Mouse (Mus musculus) midbrain, embryonic 13.5 days (tissue): ENCODE data around the gene Flt3. TPM values are rescaled to one million over a fixed set of nuclear protein-coding genes. Genes with fewer than 3 reads are reported as not detected.

ENCODE experiments used
- ATAC-seq: fragments of 200-750 bp; cut with Nextera tagmentation; 2 replicates; pipeline ENCODE4 v1.8.0; 2017; ENCODE audit warnings: mild to moderate bottlenecking, moderate TSS enrichment, moderate library complexity
- H3K27ac ChIP-seq: fragments of 300-500 bp; sonication (generic); 2 replicates; pipeline ENCODE4 v1.5.1; 2015; ENCODE audit warnings: inconsistent platforms, mild to moderate bottlenecking, moderate library complexity
- H3K27me3 ChIP-seq: fragments of 300-500 bp; sonication (generic); 2 replicates; pipeline ENCODE4 v1.6.1; 2015; ENCODE audit warnings: mild to moderate bottlenecking, inconsistent platforms
- H3K36me3 ChIP-seq: fragments of 300-500 bp; sonication (generic); 2 replicates; pipeline ENCODE4 v1.6.1; 2015; ENCODE audit warnings: mild to moderate bottlenecking, inconsistent platforms
- H3K4me1 ChIP-seq: fragments of 300-500 bp; sonication (generic); replicated peaks from 2 replicates; pipeline ENCODE4 v1.6.1; 2015; ENCODE audit warnings: inconsistent platforms
- H3K4me2 ChIP-seq: fragments of 300-500 bp; sonication (generic); replicated peaks from 2 replicates; pipeline ENCODE4 v1.6.1; 2015; ENCODE audit warnings: moderate library complexity, mild to moderate bottlenecking, inconsistent platforms
- H3K4me3 ChIP-seq: fragments of 300-500 bp; sonication (generic); replicated peaks from 2 replicates; pipeline ENCODE4 v1.5.1; 2015; ENCODE audit warnings: mild to moderate bottlenecking, inconsistent platforms
- H3K9ac ChIP-seq: fragments of 300-500 bp; sonication (generic); replicated peaks from 2 replicates; pipeline ENCODE4 v1.6.1; 2015; ENCODE audit warnings: mild to moderate bottlenecking, inconsistent platforms
- H3K9me3 ChIP-seq: fragments of 300-500 bp; sonication (generic); 2 replicates; pipeline ENCODE4 v1.6.1; 2016; ENCODE audit warnings: mild to moderate bottlenecking, inconsistent platforms
- WGBS: fragments of 180-500 bp; shearing (Covaris S2); methylation state at CpG from one replicate; pipeline ENCODE4 v1.1.7; 2015; 5-methylcytosine and 5-hydroxymethylcytosine counted together
- polyA plus RNA-seq: library from polyadenylated mRNA; unstranded; fragments of >200 nt; fragmentation: Nextera tagmentation; extraction: Ambion mirVana; gene quantifications from 2 replicates; pipeline ENCODE4 v1.2.1, GENCODE M21; 2015

The Flt3 gene
- 0.09 and 0.12 TPM in 2 replicates for polyA plus RNA-seq

DNA sequence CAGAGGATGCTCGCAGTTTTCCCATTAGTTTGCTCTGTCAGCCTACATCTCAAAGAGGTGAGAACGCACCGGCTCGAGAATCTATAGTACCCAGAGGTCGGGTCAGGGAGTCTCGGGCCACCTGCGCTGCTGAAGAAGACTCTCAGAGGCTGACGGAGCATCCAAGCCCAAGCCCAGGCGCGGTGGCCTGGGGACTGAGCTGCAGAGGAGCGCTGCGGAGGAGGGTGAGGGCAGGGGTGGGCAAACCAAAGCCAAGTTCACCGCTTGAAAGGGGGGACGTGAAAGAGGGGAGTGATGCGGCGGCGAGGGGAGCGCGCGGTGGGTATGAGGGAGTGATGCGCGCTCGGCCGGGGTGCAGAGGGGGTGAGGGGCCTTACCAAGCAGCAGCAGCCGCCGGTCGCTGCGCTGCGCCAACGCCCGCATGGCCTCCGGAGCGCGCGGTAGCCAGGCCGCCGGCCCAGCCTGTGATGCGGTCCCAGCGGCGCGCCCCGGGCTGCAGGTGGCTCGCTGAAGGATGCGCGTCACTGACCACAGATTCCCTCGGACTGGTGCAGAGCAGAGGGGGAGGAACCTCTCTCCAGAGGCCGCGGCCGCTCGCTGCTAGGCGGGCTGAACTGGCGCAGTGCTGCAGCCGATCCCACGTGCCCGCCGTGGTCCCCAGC, at the start of gene Flt3:
Gene Flt3 (minus strand): TSS at position 647 of the 662 bp plus-strand sequence.
- WGBS = under 1% methylated on average over 56 of the region's 56 CpGs
- Histone ChIP-seq H3K27me3 (peaks cover 54% of the 10 kb centered on the region), H3K4me1 (peaks cover 16% of the 10 kb centered on the region), H3K9me3 (no peaks in the 10 kb centered on the region), H3K9ac (peak within 1 kb of the TSS; percentile 64), H3K4me2 (peak within 1 kb of the TSS; percentile 87), H3K36me3 (no peaks in the 10 kb centered on the region), H3K27ac (no peak within 1 kb of the TSS), H3K4me3 (peak within 1 kb of the TSS; percentile 52)
- ATAC-seq = peak; percentile 83

DNA sequence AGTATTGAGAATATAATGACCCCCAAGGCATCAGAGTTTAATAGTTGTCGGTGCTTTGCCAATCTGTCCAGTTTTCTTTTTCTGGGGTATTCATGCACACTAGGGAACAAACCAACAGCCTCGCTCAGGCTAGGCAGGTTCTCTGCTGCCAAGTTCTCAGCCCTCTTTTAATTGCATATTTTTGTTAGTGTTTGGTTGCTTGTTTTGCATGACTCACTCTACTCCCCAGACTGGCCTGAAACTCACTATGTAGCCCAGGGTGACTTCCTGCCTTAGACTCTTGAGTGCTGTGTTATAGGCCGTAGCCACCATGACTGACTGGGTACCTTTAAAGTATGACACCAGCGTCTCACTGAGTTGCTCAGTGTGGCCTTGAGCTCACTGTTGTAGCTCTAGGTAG, 48.6 kb upstream of the Flt3 start:
- WGBS = 78% methylated on average over 4 of the region's 4 CpGs
- Histone ChIP-seq H3K4me2 (no peak overlapping the region), H3K36me3 (peaks cover 4% of the 10 kb centered on the region; the same call in 1 of the 2 replicates), H3K4me3 (no peak overlapping the region), H3K4me1 (peaks cover 9% of the 10 kb centered on the region), H3K27me3 (no peaks in the 10 kb centered on the region), H3K9me3 (no peaks in the 10 kb centered on the region), H3K9ac (no peak overlapping the region), H3K27ac (no peak overlapping the region)
- no peak for ATAC-seq

DNA sequence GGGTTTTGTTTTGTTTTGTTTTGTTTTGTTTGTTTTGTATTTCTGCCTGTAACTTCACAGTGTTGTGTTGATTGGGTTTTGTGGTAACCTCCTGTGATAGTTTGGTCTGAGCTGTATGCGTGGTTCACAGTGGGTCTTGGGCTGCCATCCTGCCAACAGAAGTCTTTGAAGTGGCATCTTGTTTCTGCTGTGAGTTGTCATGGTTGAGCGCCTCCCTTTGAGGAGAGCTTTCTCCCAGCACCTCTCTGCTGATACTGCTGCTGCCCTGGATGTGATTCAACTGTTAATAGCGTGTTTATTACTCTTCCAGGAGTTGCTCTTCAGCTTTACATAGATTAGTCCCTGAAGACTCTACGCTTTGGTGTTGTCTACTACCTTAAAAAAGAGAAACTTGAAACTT, 48.2 kb upstream of the Flt3 start:
- Histone ChIP-seq H3K27ac (no peak overlapping the region), H3K4me3 (no peak overlapping the region), H3K27me3 (no peaks in the 10 kb centered on the region), H3K36me3 (peaks cover 4% of the 10 kb centered on the region; the same call in 1 of the 2 replicates), H3K9me3 (no peaks in the 10 kb centered on the region), H3K4me1 (peaks cover 9% of the 10 kb centered on the region), H3K9ac (no peak overlapping the region), H3K4me2 (no peak overlapping the region)
- no peak for ATAC-seq
- 30% methylated on average over 4 of the region's 4 CpGs for WGBS

DNA sequence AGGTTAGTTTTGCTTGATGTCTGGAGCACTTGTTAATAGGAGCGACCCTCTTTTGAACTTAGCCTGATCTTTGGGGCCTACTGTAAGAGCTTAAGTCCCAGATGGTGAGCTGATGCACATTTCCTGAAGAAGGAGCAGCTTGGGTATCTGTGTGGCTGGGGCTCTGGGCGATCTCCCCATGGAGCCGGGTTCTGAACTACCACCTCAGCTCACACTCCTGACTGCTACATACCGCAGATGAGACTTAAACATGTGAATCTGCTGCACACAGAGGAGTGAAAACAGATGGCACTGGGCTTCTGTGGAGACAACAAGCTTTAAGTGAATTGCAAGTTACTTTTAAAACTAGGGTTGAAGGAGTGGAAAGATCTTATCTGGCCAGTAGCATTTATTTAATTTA, 45.0 kb upstream of the Flt3 start:
- H3K9me3 ChIP-seq = no peaks in the 10 kb centered on the region

DNA sequence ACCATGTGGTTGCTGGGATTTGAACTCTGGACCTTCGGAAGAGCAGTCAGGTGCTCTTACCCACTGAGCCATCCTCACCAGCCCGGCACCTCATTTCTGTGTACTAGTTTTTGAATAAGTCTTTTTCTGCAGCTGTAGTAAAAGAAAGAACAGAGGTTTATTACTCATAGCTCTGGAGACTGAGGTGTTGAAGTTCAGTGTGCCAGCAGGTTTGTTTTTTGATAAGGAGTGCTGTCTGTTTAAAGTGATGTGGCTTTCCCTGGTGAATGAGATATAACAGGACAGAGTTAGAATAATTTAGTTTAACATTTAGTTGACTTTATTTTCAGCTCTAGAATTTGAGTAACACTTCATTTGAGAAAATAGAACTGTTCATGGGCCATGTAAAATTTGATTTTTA, 44.5 kb upstream of the Flt3 start:
- H3K36me3 ChIP-seq = no peaks in the 10 kb centered on the region
- no peaks in the 10 kb centered on the region for H3K27me3 ChIP-seq
- H3K4me1 ChIP-seq = peaks cover 9% of the 10 kb centered on the region
- no peak overlapping the region for H3K27ac ChIP-seq
- H3K9ac ChIP-seq = no peak overlapping the region
- H3K4me2 ChIP-seq = no peak overlapping the region
- WGBS = 88% methylated on average over 2 of the region's 2 CpGs
- H3K9me3 ChIP-seq = no peaks in the 10 kb centered on the region
- H3K4me3 ChIP-seq = no peak overlapping the region
- no peak for ATAC-seq

More for the DNA sequence above, 45.0 kb upstream of the Flt3 start:
- Histone ChIP-seq H3K27ac (no peak overlapping the region), H3K27me3 (no peaks in the 10 kb centered on the region), H3K4me2 (no peak overlapping the region), H3K9ac (no peak overlapping the region), H3K36me3 (no peaks in the 10 kb centered on the region), H3K4me3 (no peak overlapping the region), H3K4me1 (peaks cover 9% of the 10 kb centered on the region)
- 93% methylated on average over 4 of the region's 4 CpGs for WGBS
- ATAC-seq = no peak

DNA sequence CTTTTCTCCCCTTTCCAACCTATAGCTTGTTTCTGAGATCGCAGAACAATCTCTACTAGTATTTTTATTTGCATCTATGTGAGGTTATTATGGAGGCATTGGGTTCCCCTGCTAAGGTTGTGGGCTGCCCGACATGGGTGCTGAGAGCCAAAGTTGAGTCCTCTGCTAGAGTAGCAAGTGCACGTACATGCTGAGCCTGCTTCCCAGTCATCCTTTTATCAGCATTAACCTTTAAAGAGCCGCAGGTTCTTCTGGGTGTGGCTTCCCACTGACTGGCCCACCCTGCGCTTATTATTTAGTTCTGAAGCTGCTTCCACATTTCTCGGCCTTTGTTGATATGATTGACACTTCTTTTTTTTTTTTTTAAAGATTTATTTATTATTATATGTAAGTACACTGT, 44.0 kb upstream of the Flt3 start:
- WGBS = 93% methylated on average over 6 of the region's 6 CpGs
- Histone ChIP-seq H3K4me2 (no peak overlapping the region), H3K27ac (no peak overlapping the region), H3K4me1 (peaks cover 9% of the 10 kb centered on the region), H3K9ac (no peak overlapping the region), H3K9me3 (no peaks in the 10 kb centered on the region), H3K27me3 (no peaks in the 10 kb centered on the region), H3K36me3 (no peaks in the 10 kb centered on the region), H3K4me3 (no peak overlapping the region)
- no peak for ATAC-seq

DNA sequence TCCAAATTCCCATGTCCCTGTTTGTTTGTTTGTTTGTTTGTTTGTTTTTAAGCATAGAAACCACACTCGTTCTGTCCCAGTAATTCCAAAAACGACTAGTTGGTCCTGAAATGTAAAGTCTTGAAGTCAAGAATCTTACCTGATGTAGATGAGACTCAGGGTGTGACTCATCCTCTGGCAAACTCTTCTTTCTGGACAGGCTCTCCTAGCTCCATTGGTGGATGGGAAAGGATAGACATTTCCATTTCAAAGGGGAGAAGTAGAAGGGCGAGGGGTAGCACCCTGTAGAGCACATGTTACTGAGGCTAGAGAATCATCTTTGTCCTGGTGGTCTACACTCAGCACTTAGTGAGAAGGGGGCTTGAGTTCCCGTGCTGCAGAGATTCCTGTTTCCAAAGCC, 42.5 kb upstream of the Flt3 start:
- no peak for ATAC-seq
- WGBS = 77% methylated on average over 4 of the region's 4 CpGs
- no peak overlapping the region for H3K27ac ChIP-seq

DNA sequence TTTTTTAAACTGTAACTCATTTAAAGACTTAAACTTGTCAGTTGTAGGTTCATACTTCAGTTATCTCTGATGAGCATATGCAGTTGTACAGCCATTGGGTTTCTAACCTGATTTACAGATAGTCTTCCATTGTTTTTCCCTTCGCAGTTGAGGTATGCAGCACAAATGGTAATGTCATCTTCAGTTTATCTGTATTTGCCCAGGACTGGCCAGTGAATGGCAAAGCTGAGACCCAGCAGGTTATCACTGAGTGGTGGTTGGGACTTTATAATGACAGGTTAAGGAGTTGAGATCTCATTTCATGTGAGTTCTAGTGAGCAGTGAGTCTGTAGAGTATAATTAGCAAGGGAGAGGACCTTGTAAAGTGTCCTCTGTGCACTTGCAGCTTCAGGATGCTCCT, 41.7 kb upstream of the Flt3 start:
- no peak for ATAC-seq
- no peak overlapping the region for H3K27ac ChIP-seq
- no peak overlapping the region for H3K9ac ChIP-seq
- H3K4me3 ChIP-seq = no peak overlapping the region
- 87% methylated on average over 1 of the region's 1 CpGs for WGBS
- peaks cover 11% of the 10 kb centered on the region; the same call in 1 of the 2 replicates for H3K4me1 ChIP-seq
- H3K9me3 ChIP-seq = no peaks in the 10 kb centered on the region
- H3K36me3 ChIP-seq = no peaks in the 10 kb centered on the region
- H3K4me2 ChIP-seq = no peak overlapping the region
- no peaks in the 10 kb centered on the region for H3K27me3 ChIP-seq

More for the DNA sequence above, 42.5 kb upstream of the Flt3 start:
- H3K9ac ChIP-seq = no peak overlapping the region
- no peaks in the 10 kb centered on the region for H3K9me3 ChIP-seq
- no peaks in the 10 kb centered on the region for H3K27me3 ChIP-seq
- no peak overlapping the region for H3K4me2 ChIP-seq
- H3K4me1 ChIP-seq = peaks cover 8% of the 10 kb centered on the region; the same call in 1 of the 2 replicates
- H3K36me3 ChIP-seq = no peaks in the 10 kb centered on the region
- H3K4me3 ChIP-seq = no peak overlapping the region

DNA sequence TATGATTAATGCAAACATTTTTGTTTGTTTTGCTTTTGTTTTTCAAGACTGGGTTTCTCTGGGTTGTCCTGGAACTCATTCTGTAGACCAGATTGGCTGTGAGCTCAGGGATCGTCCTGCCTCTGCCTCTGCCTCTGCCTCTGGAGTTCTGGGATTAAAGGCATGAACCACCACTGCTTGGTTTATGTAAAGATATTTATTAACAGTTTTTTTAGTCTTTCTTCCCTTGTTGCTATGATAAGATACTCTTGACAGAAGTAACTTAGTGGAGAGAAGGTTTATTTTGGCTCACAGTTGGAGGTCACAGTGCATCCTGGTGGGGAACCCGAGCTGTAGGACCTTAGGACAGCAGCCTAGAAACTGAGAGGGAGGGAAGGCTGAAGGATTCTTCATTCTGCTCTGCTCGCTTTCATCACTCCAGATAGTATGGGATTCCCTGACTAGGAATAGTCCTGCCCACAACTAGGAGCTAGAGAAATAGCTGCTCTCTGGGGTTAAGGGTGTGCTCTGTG, 40.8 kb upstream of the Flt3 start:
- H3K36me3 ChIP-seq = no peaks in the 10 kb centered on the region
- no peak for ATAC-seq
- H3K9ac ChIP-seq = no peak overlapping the region
- no peak overlapping the region for H3K4me3 ChIP-seq
- WGBS = 84% methylated on average over 3 of the region's 3 CpGs
- peaks cover 20% of the 10 kb centered on the region for H3K4me1 ChIP-seq
- H3K27me3 ChIP-seq = no peaks in the 10 kb centered on the region
- no peak overlapping the region for H3K27ac ChIP-seq
- no peaks in the 10 kb centered on the region for H3K9me3 ChIP-seq
- no peak overlapping the region for H3K4me2 ChIP-seq

DNA sequence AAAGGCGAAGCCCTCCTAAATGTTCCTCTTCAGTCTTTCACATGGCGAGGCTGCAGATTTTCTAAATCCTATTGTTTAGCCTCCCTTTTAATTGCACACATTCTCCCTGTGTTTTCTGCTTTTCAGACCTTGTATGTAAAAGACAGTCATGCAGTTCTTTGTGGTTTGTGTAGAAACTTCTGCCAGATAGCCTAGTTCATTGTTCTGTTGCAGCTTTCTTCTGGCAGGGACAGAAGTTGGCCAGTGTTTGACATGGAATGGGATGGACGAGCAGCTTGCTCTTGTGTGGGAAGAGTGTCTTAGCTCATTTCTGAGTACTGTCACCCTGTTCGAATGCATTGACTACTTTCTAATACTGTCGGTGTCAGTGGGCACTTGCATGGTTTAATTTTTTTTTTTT, 36.2 kb upstream of the Flt3 start:
- H3K27me3 ChIP-seq = no peaks in the 10 kb centered on the region
- WGBS = 60% methylated on average over 5 of the region's 5 CpGs
- no peak overlapping the region for H3K27ac ChIP-seq

DNA sequence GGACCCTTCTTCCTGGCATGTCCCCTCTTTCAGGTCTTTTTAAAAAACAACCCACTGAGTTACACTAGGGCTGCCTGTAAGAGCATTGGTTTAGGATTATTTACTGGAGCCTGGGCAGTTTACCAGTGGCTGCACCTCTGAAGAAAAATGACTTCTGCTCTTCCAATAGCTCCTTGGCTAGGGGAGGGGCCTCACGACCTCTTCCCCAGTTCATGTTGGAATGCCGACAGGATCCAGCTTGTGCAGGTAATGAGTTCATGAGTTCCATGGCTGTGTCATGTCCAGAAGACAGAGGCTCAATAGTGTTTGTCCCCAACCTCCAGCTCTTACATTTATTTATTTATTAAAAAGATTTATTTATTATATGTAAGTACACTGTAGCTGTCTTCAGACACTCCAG, 35.5 kb upstream of the Flt3 start:
- Histone ChIP-seq H3K36me3 (no peaks in the 10 kb centered on the region), H3K27ac (no peak overlapping the region), H3K27me3 (no peaks in the 10 kb centered on the region), H3K4me3 (no peak overlapping the region), H3K9me3 (no peaks in the 10 kb centered on the region), H3K4me1 (peaks cover 57% of the 10 kb centered on the region), H3K4me2 (no peak overlapping the region), H3K9ac (no peak overlapping the region)
- ATAC-seq = no peak
- 86% methylated on average over 2 of the region's 2 CpGs for WGBS

More for the DNA sequence above, 36.2 kb upstream of the Flt3 start:
- no peak for ATAC-seq
- Histone ChIP-seq H3K9me3 (no peaks in the 10 kb centered on the region), H3K9ac (no peak overlapping the region), H3K4me1 (peaks cover 55% of the 10 kb centered on the region), H3K4me3 (no peak overlapping the region), H3K36me3 (no peaks in the 10 kb centered on the region), H3K4me2 (no peak overlapping the region)

DNA sequence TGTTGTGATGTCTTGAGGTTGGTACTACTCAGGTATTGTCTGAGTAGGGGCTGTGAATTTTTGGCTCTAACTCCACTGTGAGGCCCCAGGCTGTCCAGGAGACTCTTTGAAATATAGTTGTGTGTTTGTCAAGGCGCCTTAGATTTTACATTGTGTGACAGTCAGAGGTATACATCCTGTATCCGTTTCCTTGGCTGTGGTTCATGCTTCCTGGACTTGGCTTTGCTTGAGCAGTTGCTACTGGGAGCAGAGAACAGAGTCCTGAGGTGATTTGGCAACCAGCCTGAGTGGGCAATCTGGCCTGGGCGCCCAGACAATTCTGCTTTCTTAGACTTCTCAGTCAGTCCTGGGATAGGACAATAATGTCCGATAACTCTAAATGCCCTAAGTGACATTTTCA, 34.9 kb upstream of the Flt3 start:
- no peaks in the 10 kb centered on the region for H3K36me3 ChIP-seq
- H3K27me3 ChIP-seq = no peaks in the 10 kb centered on the region
- H3K4me1 ChIP-seq = peaks cover 57% of the 10 kb centered on the region
- H3K27ac ChIP-seq = no peak overlapping the region
- H3K9ac ChIP-seq = no peak overlapping the region
- H3K9me3 ChIP-seq = no peaks in the 10 kb centered on the region
- ATAC-seq = no peak
- 72% methylated on average over 4 of the region's 4 CpGs for WGBS
- H3K4me2 ChIP-seq = no peak overlapping the region
- no peak overlapping the region for H3K4me3 ChIP-seq

DNA sequence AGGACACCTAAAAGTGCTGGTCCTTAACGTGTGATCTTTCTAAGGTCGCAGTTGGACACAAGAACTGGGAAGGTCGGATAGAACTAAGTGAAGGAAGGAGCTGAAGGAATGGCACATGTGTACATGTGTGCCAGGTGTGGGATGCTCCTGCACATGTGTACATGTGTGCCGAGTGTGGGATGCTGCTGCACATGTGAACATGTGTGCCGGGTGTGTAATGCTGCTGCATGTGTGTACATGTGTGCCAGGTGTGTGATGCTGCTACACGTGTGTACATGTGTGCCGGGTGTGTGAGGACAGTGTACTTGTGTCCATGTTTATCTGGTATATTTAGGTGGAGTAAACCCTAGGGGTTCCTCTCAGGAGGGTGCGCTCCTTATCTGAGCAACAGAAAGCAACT, 32.6 kb upstream of the Flt3 start:
- Histone ChIP-seq H3K4me2 (no peak overlapping the region), H3K27ac (no peak overlapping the region), H3K9ac (no peak overlapping the region), H3K9me3 (no peaks in the 10 kb centered on the region), H3K36me3 (no peaks in the 10 kb centered on the region), H3K27me3 (no peaks in the 10 kb centered on the region), H3K4me3 (no peak overlapping the region), H3K4me1 (peaks cover 58% of the 10 kb centered on the region)
- WGBS = 95% methylated on average over 8 of the region's 8 CpGs
- no peak for ATAC-seq
